Mouse (Mus musculus): ENCODE measurements around the gene Tubg2. TPM values are rescaled to one million over a fixed set of nuclear protein-coding genes. Genes with fewer than 3 reads are reported as not detected.
A peak's percentile ranks its signal among the peaks of the same experiment; 100 is the strongest.
"Not testable (repeated sequence)": the region's sequence is repeated elsewhere in the genome, so short reads cannot be mapped to it uniquely, and the experiment has no call there.

The Tubg2 gene
- total RNA-seq (2021) = 1 to 10 TPM; 6.6 to 7.0 TPM

DNA sequence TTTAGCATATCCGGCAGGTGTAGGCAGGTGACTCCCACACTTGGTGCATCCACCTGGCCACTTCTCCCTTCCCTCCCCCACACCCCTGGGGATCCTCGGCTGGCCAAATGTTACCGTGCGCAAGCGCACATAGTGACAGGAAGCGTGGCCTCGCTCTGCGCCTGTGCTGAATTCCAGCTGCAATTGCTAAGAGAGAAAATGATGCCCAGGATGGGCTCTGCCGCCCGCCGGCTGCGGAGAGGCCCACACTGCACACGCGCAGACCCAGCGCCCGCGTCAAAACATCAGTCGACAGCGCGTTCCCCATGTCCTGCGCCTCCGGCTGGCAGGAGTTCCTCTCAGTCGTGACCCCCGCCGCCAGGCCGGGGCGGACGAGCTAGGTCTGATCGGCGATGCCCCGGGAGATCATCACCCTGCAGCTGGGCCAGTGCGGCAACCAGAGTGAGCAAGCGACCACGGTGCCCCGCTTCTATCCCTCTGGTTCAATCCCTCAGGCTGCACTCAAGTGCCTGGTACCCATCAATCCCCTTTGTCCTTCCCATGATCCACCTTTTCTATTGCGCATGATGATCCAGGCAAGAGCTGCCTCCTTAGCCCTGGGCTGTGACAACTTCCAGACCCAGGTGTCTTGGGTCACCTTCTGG, at the start of gene Tubg2:
Gene Tubg2, plus strand, starts transcription at position 180 of the 644 bp plus-strand sequence.
- DNase-seq = peak; percentile 61

DNA sequence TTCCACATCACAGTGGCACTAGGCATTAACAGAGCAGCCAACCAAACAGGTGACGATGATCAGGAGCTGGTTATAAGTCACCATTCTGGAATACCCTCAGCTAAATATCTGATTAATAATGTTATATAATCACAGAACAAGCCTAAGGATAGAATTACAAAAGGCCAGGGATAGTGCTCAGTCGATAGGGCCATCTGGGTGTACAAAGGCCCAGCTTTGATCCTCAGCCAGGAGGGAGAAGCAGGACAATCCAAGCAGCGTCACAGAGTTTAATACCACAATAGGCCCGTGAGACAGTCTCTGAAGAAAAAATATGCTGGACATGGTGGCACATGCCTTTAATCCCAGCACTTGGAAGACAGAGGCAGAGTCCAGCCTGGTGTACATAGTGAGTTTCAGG, 46.4 kb upstream of the Tubg2 start:
- DNase-seq = no peak

DNA sequence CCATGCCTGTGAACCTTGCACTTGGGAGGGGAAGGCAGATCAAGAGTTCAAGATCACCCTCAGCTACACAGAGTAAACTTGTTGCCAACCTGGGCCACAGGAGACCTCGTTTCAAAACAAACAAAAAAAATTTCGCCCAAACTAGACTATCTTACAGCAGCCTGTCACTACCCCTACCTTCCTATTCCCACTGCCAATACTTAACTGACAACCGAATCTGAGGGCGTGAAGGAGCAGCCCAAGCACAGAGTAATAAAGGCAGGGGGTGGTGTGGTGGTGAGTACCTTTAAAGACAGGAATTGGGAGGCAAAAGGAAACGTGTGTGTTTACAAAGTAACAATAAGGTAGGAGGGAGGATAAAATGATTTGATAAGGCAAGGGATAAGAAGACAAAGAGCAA, 45.0 kb upstream of the Tubg2 start:
- DNase-seq = no peak

DNA sequence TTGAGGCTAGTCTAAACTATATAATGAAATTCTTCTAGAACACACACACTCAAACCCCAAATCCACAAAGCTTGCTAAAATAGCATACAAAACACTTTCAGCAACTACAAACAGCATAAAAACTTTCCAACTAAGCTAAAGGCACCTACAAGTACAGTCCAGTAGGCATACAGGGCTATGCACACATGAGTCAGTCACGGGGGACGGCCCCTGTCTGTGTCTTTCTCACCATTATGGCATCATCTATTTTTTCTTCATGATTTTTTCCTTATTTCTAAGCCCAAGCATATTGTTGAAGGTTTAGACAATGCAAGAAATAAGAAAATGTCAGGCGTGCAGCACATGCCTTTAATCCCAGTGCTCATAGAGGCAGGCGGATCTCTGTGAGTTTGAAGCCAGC, 44.5 kb upstream of the Tubg2 start:
- no peak for DNase-seq

DNA sequence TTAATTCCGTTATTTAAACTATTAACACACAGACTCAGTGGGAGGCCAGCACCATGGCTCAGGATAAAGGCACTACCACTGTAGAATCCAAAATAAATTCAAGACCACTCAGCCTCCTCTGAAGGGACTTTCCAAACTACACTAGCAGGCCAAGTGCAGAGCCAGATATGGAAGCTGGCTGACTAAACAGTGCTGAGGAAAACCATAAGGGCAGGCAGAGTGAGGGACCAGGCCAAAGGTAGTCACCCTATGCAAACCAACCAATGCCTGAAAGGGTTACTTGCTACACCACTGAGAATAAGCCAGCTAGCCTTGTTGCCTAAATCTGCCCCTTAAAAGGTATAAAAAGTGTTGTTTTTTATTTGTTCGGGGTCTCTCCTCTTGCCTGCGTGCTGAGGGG, 43.5 kb upstream of the Tubg2 start:
- DNase-seq = no peak

DNA sequence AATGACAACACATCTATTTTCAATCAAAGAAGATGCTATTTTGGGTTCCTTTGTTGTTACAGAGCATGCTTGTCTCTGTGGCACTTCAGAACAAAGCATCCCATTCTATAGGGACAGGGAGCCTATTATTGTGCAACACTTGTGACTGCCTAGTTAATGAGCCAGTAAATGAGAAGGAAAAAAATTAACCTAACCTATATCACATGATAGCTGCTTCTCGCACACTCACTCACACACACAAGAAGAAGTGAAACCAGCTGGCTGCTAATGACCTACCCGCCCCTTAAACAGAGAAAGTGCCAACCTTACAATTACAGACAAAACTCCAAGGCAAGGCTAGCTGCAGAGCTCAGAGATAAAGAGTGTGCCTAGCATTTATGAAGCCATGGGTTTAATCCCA, 40.1 kb upstream of the Tubg2 start:
- DNase-seq = no peak

DNA sequence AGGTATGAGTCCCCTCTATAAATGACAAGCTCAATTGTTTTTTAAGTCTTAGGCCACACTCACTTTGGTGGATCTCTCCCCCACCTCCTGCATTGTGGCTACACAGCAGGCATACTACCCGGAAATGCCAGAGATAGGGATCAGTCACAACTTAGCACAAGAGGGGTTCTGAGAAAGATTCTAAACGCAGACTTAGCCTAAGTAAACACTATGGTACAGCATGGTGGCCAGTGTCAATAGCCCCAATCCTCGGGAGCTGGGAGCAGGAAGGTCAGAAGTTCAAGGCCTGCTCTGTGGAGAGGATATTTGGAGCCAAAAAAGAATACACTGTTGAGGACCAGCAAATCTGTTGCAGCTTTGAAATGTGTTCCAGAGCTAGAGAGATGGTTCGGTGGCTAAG, 37.6 kb upstream of the Tubg2 start:
- no peak for DNase-seq

DNA sequence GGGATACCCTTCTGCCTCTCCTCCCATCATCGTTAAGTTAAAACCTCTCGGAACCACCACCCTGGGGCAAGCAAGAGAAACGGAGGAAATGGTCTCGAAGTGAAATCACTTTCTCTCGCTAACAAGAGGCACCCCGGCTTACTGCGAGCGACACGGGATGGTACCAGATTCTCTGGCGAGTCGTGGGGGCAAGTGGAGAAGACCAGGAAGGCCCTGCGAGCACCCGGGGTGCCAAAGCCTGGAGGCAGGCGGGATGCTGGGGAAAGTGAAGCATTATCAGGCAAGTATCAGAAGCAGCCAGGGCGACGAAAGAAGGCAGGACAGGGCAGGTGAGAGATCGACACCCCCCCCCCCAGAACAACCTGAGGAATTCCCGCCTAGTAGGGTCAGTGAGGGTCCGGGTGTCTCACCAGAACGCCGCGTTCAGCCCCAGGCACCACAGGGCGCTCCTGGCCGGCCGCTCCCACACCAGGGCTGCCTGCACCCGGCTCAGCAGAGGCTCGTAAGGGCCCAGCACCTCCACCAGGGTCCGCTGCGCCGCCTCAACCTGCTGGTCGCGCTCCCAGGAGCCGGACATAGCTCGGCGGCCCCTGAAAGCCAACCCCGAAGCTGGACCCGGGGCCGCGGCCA, 36.5 kb upstream of the Tubg2 start:
- DNase-seq = no peak

DNA sequence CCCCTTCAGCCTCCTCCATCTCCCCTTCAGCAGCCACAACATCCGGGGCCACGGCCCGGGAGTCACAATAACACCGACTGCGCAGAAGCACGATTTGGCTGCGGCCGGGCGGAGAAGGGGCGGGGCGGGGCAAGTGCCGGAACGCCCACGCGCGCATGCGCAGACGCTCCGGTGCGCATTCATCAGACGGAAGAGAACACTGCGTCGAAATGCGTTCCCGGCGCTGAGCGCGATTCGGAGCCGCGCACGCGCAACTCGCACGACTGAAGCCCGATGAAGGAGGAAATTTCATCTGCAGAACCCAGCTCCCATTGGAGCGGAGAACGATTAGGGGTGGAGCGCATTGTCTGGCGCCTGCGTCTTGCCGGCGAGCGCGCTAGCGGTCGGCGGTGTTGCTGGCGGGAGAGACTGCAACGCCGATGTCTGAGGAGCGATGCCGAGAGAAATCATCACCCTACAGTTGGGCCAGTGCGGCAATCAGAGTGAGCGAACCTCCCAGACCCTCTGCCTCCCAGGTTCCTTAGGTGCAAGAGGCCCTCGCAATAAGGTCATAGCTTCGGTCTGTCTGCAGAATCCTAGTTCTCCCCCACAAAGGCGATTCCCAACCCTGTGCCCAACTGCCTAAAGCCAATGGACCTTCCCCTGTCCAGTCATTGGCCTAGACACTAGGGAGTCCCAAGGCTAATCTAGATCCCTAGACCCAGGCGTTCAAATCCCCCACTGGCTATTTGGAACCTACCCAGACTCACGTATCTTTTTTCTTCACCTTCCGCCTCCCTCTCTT, 35.8 kb upstream of the Tubg2 start, which contains the start of the genes Retreg3 and Tubg1:
Gene Retreg3, minus strand, starts transcription at position 133 of the 784 bp plus-strand sequence.
Gene Tubg1, plus strand, starts transcription at position 178 of the 784 bp plus-strand sequence.
- DNase-seq = peak; percentile 99

DNA sequence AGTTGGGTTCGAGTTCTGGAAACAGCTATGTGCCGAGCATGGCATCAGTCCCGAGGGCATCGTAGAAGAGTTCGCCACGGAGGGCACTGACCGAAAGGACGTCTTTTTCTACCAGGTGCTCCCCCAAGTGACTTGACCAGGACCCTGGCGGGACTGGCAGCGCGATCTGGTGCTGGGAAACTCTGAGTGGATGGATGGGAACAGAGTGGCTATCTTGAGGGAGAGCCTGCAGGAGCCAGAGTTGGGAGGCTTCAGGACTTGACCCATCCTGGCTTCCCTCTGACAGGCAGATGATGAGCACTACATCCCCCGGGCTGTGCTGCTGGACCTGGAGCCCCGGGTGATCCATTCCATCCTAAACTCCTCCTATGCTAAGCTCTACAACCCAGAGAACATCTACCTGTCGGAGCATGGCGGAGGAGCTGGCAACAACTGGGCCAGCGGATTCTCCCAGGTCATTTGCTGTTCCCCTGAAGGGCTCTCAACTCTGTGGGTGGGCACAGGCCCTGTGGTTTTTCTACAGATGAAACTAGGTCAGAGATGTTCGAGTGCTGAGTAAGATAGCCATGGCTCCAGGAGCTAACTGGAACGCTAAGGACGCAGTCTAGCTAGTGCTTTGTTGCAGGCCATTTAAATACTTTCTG, 35.0 kb upstream of the Tubg2 start:
- no peak for DNase-seq

DNA sequence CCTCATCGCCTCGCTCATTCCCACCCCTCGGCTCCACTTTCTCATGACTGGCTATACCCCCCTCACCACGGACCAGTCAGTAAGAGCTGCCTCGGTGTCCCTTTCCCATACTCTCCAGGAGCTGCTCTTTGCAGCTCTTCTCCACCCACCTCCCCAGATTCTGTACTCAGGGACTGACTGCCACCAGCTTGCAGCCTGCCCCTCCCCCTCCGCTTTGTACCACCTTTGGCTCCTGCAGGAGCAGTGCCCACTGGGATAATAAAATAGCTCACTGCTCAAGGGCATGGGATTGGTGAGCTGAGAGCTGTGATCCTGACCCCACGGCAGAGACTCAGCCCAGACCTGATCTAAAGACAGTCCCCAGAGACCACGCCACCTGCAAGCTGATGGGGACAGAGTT, 31.2 kb upstream of the Tubg2 start:
- DNase-seq = not testable (repeated sequence)

DNA sequence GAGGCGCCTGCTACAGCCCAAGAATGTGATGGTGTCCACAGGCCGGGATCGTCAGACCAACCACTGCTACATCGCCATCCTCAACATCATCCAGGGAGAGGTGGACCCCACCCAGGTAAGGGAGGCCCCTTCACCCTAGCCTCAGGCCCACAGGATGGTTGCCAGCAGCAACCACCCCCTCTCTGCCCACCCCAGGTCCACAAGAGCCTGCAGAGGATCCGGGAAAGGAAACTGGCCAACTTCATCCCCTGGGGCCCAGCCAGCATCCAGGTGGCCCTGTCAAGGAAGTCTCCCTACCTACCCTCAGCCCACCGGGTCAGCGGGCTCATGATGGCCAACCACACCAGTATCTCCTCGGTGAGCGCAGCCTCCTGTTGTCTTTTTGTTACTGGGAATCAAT, 30.7 kb upstream of the Tubg2 start:
- not testable (repeated sequence) for DNase-seq

DNA sequence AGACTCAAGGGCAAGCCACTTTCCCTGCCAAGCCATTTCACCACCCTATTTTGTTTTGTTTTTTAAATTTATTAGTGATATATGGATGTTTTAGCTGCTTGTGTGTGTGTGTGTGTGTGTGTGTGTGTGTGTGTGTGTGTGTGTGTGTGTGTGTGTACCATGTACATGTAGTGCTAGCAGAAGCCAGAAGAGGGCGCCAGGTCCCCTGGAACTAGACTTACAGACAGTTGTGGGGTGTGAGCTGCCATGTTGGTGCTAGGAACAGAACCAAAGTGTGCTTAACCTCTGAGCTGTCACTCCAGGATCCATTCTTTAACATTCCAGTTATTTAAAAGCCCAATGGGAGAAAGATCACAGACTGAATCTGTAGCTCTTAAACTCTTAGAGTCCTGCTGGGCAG, 28.6 kb upstream of the Tubg2 start:
- DNase-seq = peak; percentile 31

DNA sequence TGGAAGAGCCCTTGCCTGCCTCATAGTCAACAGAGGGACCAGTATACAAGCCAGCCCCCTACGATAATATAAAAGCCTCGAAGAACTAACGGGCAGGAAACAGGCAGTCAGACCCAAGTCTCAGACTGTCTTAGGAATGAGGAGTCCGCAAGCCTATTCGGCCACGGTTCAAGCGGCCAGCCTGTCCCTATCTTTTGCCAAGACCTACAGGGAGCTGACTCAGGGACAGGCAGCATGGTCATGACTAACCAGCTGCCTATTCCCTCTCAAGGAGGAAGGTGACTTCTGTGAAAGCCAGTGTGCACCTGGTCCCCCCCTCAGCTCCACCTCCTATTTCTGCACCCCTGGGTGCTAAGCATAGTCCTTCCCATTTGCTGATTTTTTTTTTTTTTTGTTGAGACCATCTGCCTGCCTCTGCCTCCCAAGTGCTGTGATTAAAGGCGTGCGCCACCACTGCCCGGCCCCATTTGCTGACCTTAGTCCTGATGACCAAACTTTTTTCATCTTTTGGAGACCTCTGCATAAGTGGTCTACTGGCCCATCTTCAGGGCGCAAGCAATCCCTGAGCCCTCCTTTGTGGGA, 26.6 kb upstream of the Tubg2 start:
- no peak for DNase-seq

DNA sequence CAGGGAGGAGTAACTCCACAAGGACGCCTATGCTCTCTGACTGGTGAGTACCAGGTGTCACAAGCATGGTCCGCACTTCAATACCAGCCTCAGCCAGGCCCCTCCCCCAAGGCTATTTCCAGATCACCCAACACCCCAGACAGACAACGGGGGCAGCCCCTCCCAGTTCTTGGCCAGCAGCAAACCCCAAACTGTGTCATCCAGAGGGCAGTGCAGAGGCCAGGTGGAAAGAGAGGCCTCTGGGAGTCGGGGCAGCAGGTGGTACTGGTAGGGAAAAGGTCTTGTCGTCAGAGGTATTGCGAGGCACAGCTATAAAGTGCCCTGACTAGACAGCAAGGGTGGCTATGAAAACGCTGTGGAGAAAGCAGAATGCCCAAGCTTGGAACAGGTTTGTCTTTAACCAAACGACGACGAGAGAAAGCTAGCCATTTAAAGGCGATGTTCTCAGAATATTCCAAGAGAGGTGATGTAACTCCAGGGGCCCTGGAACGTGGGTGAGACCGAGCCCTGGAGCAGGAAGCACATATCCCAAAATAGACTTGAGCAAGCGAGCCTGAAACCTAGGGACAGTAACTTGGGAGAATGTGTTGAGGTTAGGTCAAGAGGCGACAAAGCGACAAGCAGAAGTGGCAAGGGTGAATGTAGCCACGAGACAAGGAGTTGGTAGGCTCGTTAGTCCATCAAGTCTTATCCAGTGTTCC, 25.5 kb upstream of the Tubg2 start:
- peak; percentile 84 for DNase-seq

DNA sequence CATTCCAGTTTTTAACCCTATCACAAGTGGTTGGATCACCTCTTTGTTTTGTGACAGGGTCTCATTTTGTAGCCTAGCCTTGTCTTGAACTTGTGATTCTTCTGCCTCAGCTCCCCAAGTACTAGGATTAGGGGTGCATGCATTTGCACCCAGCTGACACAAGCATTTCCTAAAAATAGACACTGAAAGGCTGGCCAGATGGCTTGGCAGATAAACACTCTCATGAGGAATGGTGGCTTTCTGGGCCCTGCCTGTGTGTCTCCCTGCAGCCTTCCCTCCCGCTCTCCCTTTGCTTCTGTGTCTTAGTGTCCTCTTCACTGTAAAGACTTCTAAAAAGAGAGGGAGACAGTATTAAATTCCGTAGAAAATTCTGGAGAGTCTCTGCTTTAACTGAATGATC, 24.5 kb upstream of the Tubg2 start:
- DNase-seq = no peak

DNA sequence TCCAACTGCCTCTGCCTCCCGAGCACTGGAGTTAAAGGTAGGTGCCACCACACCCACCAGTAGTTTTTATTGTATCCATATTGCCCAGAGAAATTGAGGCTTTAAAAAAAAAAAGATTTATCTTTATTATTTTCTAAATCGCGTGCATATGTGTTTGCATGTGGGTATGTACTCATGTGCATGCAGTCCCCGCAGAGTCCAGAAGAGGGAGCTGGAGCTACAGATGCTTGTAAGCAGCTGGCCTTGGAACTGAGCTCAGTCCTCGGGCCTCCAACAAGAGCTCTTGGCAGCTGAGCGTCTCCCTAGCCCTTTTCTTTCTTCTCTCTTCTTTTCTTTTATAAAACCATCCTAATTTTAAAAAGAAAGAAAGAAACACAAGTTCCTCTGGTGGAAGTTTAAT, 24.0 kb upstream of the Tubg2 start:
- DNase-seq = peak; percentile 53

DNA sequence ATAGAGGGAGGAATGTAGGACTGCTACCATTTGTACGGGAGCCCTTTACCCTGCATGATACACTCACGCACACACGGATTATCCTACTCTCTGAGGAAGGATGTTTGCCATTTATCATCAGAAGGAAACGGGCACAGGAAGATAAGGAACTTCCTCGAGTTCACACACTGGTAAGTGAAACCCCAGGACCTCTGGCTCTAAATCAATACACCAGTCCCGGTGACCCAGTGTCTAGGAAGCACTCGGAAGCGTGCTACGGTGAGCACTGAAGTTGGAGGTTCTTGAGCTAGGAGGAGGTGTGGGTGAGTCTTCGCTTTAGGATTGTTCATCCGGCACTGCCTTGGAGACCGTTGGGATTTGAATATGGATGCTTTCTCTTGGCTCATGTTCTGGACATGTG, 22.7 kb upstream of the Tubg2 start:
- no peak for DNase-seq

DNA sequence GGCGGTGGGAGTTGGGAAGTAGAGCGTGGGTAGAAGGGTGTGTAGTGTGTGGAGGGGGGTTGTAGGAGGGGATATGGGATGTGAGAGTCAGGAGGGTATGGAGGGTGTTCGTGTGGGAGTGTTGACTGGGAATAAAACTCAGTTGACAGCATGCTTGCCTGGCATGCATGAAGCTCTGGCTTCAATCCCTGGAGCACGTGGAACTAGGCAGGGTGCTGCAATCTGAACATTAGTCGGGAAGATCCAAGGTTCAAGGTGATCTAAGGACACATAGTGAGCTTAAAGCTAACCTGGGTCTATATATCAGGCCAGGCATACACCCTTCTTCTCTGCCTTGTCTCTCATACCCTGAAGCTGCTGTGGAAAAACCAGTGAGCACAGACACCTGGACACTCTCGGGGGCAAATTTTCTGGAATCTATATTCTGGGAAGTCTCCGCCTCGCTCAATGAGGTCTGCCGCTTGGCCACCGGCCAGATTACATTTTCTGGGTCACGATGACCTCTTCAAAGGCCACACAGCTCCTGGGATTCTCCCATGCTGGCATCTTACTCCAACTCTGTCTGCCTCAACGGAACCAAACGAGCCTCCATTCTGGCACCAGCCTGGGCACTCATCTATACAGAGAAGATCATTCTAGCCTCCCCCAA, 21.4 kb upstream of the Tubg2 start:
- DNase-seq = peak; percentile 49

DNA sequence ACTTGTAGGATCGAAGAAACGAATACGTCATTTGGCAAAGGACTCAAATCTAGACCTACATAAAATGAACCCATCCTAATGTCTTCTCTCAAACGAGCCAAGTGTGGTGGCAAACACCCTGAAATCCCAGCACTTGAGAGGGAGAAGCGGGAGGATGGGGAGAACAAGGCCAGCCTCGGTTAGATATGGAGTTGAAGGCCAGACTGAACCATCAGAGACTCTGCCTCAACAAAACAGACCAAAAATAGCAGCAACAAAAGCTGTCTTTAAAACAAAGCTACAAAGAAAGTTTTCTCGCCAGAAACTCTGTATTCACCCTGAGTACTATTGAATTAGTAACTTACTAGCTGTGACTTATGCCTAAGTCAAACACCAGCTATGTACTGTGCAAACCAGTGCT, 18.7 kb upstream of the Tubg2 start:
- DNase-seq = no peak

DNA sequence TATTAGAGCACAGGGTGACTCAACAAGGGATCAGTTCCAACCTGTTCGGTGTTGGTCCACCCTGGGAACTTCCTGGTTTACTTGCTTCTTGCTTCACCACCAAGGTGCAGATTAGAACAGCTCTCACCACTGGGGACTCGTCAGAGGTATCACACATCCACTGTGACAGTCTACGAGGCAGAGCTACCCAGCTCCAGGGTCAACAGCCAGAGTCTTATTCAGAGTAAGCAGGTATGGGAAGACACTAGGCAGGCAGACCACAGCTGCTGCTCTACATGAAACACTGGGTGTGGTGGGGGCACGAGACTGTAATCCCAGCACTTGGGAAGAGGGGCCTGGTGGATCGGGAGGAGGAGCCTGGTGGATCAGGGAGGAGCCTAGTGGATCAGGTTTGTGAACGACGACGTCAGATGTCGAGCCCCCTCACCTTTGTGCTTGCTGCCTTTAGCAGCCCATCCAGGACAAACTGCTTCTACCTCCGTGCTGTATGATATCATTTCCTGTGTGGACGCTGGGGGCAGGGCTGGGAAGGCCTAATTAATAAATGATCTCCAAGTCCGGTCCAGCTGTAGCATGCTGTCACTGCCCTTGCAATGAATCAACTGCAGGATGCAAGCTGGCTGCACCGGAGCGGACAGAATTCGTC, 17.0 kb upstream of the Tubg2 start:
- peak; percentile 46 for DNase-seq

Measured in heart, postnatal 4 days (tissue).